Mouse (Mus musculus) ES-Bruce4 (cell line): ENCODE measurements at regions not wholly inside any gene's neighbourhood (a gene's known extent, or its start where the extent isn't known, plus 50 kb on each side); places are given as distances from the start of the nearest gene placed in this dataset.

ENCODE experiments used
- H3K27ac ChIP-seq: 2 replicates; pipeline ENCODE4 v1.5.1; 2012; ENCODE audit warnings: low read length, inconsistent platforms; ENCODE audit not compliant: insufficient read depth
- H3K27me3 ChIP-seq: 2 replicates; pipeline ENCODE4 v1.6.1; 2012; ENCODE audit warnings: mild to moderate bottlenecking, low read length, inconsistent platforms; ENCODE audit not compliant: control insufficient read depth, poor library complexity, insufficient read depth, severe bottlenecking
- H3K36me3 ChIP-seq: 2 replicates; pipeline ENCODE4 v1.6.1; 2012; ENCODE audit warnings: inconsistent platforms, mild to moderate bottlenecking, low read length, moderate library complexity; ENCODE audit not compliant: control insufficient read depth, poor library complexity, insufficient read depth, severe bottlenecking
- H3K4me1 ChIP-seq: one replicate; pipeline ENCODE4 v1.8.1; 2011; ENCODE audit warnings: low read length; ENCODE audit not compliant: control insufficient read depth, insufficient read depth
- H3K4me3 ChIP-seq: 2 replicates; pipeline ENCODE4 v1.5.1; 2011; ENCODE audit warnings: low read depth, mild to moderate bottlenecking, low read length
- H3K9ac ChIP-seq: 2 replicates; pipeline ENCODE4 v1.6.1; 2012; ENCODE audit warnings: low read depth, mild to moderate bottlenecking, inconsistent platforms; ENCODE audit not compliant: poor library complexity, severe bottlenecking
- H3K9me3 ChIP-seq: replicated peaks from 2 replicates; pipeline ENCODE4 v1.6.1; 2012; ENCODE audit warnings: mild to moderate bottlenecking, low read length, inconsistent platforms; ENCODE audit not compliant: control insufficient read depth, poor library complexity, insufficient read depth, severe bottlenecking
- CTCF ChIP-seq: IDR thresholded peaks from one replicate; pipeline ENCODE4 v1.8.1; 2011; ENCODE audit warnings: low read depth, low read length
- EP300 ChIP-seq: IDR thresholded peaks from 2 replicates; pipeline ENCODE4 v1.6.1; 2011; ENCODE audit warnings: low read depth, low read length; ENCODE audit not compliant: insufficient read depth
- POLR2A ChIP-seq: IDR thresholded peaks from one replicate; pipeline ENCODE4 v1.8.1; 2011; ENCODE audit warnings: low read length; ENCODE audit not compliant: insufficient read depth

- H3K4me3 ChIP-seq: no peak overlapping the region
- H3K27me3 ChIP-seq: no peaks in the 10 kb centered on the region
- TF ChIP-seq EP300 (0 out of 2 replicates have a peak, but pooled peaks have one; percentile 21), CTCF (no peak)
- H3K4me1 ChIP-seq: no peaks in the 10 kb centered on the region
- no peaks in the 10 kb centered on the region for H3K9me3 ChIP-seq
- no peaks in the 10 kb centered on the region for H3K36me3 ChIP-seq
- no peak overlapping the region for H3K27ac ChIP-seq
- H3K9ac ChIP-seq: no peak overlapping the region
Observed at GRCm38 (mm10) chr3:131034774-131035173, 75.5 kb upstream of the Lef1 start.

- no peak overlapping the region for H3K4me3 ChIP-seq
- TF ChIP-seq POLR2A: no peak
- no peak for TF ChIP-seq CTCF
- no peak for TF ChIP-seq EP300
- no peaks in the 10 kb centered on the region for H3K27me3 ChIP-seq
- no peaks in the 10 kb centered on the region for H3K4me1 ChIP-seq
- no peak overlapping the region for H3K9ac ChIP-seq
- no peaks in the 10 kb centered on the region for H3K36me3 ChIP-seq
- no peak overlapping the region for H3K27ac ChIP-seq
- H3K9me3 ChIP-seq: no peaks in the 10 kb centered on the region
Observed at GRCm38 (mm10) chr3:131026336-131026735, 83.9 kb upstream of the Lef1 start.

- H3K36me3 ChIP-seq: no peaks in the 10 kb centered on the region
- H3K4me1 ChIP-seq: no peaks in the 10 kb centered on the region
- H3K9ac ChIP-seq: no peak overlapping the region
- H3K27me3 ChIP-seq: no peaks in the 10 kb centered on the region
- no peak overlapping the region for H3K27ac ChIP-seq
- peak overlapping the region; percentile 8; the same call in 1 of the 2 replicates for H3K4me3 ChIP-seq
- no peaks in the 10 kb centered on the region for H3K9me3 ChIP-seq
- no peak for TF ChIP-seq CTCF
- no peak for TF ChIP-seq EP300
- TF ChIP-seq POLR2A: no peak
Observed at GRCm38 (mm10) chr3:131019163-131019956, 90.9 kb upstream of the Lef1 start.

- Histone ChIP-seq H3K27ac (no peak overlapping the region), H3K36me3 (no peaks in the 10 kb centered on the region), H3K9me3 (no peaks in the 10 kb centered on the region), H3K27me3 (no peaks in the 10 kb centered on the region), H3K9ac (no peak overlapping the region), H3K4me3 (no peak overlapping the region), H3K4me1 (no peaks in the 10 kb centered on the region)
- TF ChIP-seq EP300 (no peak), CTCF (no peak), POLR2A (no peak)
Observed at GRCm38 (mm10) chr3:131017899-131018298, 92.4 kb upstream of the Lef1 start.

- TF ChIP-seq POLR2A: no peak
- TF ChIP-seq EP300: no peak
- no peak for TF ChIP-seq CTCF
- Histone ChIP-seq H3K27ac (no peak overlapping the region), H3K9me3 (no peaks in the 10 kb centered on the region), H3K36me3 (no peaks in the 10 kb centered on the region), H3K9ac (no peak overlapping the region), H3K4me1 (no peaks in the 10 kb centered on the region), H3K27me3 (no peaks in the 10 kb centered on the region), H3K4me3 (no peak overlapping the region)
Observed at GRCm38 (mm10) chr3:131016104-131016503, 94.2 kb upstream of the Lef1 start.

GRCm38 (mm10) chr3:131014092-131014716 is 96.1 kb upstream of the Lef1 start:
- TF ChIP-seq EP300 (no peak), CTCF (no peak), POLR2A (no peak)
- Histone ChIP-seq H3K4me3 (no peak overlapping the region), H3K27ac (no peak overlapping the region), H3K4me1 (no peaks in the 10 kb centered on the region), H3K36me3 (no peaks in the 10 kb centered on the region), H3K27me3 (no peaks in the 10 kb centered on the region), H3K9me3 (no peaks in the 10 kb centered on the region), H3K9ac (no peak overlapping the region)
